Mouse (Mus musculus): ENCODE results near the gene Slc9a9. TPM values are rescaled to one million over a fixed set of nuclear protein-coding genes. Genes with fewer than 3 reads are reported as not detected.
"Not testable (repeated sequence)": the region's sequence is repeated elsewhere in the genome, so short reads cannot be mapped to it uniquely, and the experiment has no call there.

Gene Slc9a9
- 2.5 and 6.5 TPM in 2 replicates for polyA plus RNA-seq (2011; ENCODE audit: insufficient read depth, insufficient read length, low replicate concordance, missing spikeins)

GRCm38 (mm10) chr9:94669791-94670577, at the start of gene Slc9a9:
TSS of gene Slc9a9 (plus strand) at chr9:94669909.
- peak within 1 kb of the TSS; percentile 74; the same call in 1 of the 2 replicates for H3K27ac ChIP-seq (ENCODE audit: control insufficient read depth, insufficient read depth, low read depth, low read length, poor library complexity)
- H3K4me1 ChIP-seq (ENCODE audit: control insufficient read depth, insufficient read depth, low read length): peaks cover 3% of the 10 kb centered on the region; the same call in 1 of the 2 replicates
- H3K4me3 ChIP-seq (replicated peaks; ENCODE audit: control insufficient read depth, low read depth, low read length): peak within 1 kb of the TSS; percentile 89
- under 1% methylated on average over 23 of the region's 23 CpGs for WGBS
- no peak for TF ChIP-seq POLR2A (IDR thresholded peaks at IDR 0.05; ENCODE audit: borderline replicate concordance, control insufficient read depth, low read depth, low read length)
- TF ChIP-seq CTCF (IDR thresholded peaks at IDR 0.05; ENCODE audit: control insufficient read depth, insufficient read depth, low read length): no peak

GRCm38 (mm10) chr9:94620342-94620741, 49.4 kb upstream of the Slc9a9 start:
- WGBS: 74% methylated on average over 6 of the region's 6 CpGs
- TF ChIP-seq POLR2A (IDR thresholded peaks at IDR 0.05; ENCODE audit: borderline replicate concordance, control insufficient read depth, low read depth, low read length): no peak
- no peak for TF ChIP-seq CTCF (IDR thresholded peaks at IDR 0.05; ENCODE audit: control insufficient read depth, insufficient read depth, low read length)
- H3K4me3 ChIP-seq (replicated peaks; ENCODE audit: control insufficient read depth, low read depth, low read length): no peak overlapping the region
- H3K27ac ChIP-seq (ENCODE audit: control insufficient read depth, insufficient read depth, low read depth, low read length, poor library complexity): no peak overlapping the region
- H3K4me1 ChIP-seq (ENCODE audit: control insufficient read depth, insufficient read depth, low read length): no peaks in the 10 kb centered on the region

GRCm38 (mm10) chr9:94620846-94621245, 48.9 kb upstream of the Slc9a9 start:
- H3K27ac ChIP-seq (ENCODE audit: control insufficient read depth, insufficient read depth, low read depth, low read length, poor library complexity): no peak overlapping the region
- 76% methylated on average over 10 of the region's 10 CpGs for WGBS
- no peak overlapping the region for H3K4me3 ChIP-seq (replicated peaks; ENCODE audit: control insufficient read depth, low read depth, low read length)
- TF ChIP-seq POLR2A (IDR thresholded peaks at IDR 0.05; ENCODE audit: borderline replicate concordance, control insufficient read depth, low read depth, low read length): no peak
- no peak for TF ChIP-seq CTCF (IDR thresholded peaks at IDR 0.05; ENCODE audit: control insufficient read depth, insufficient read depth, low read length)
- no peaks in the 10 kb centered on the region for H3K4me1 ChIP-seq (ENCODE audit: control insufficient read depth, insufficient read depth, low read length)

- H3K27ac ChIP-seq (ENCODE audit: control insufficient read depth, insufficient read depth, low read depth, low read length, poor library complexity): no peak overlapping the region
- H3K4me1 ChIP-seq (ENCODE audit: control insufficient read depth, insufficient read depth, low read length): no peaks in the 10 kb centered on the region
- TF ChIP-seq POLR2A (IDR thresholded peaks at IDR 0.05; ENCODE audit: borderline replicate concordance, control insufficient read depth, low read depth, low read length): no peak
- TF ChIP-seq CTCF (IDR thresholded peaks at IDR 0.05; ENCODE audit: control insufficient read depth, insufficient read depth, low read length): no peak
- WGBS: 30% methylated on average over 2 of the region's 2 CpGs
- no peak overlapping the region for H3K4me3 ChIP-seq (replicated peaks; ENCODE audit: control insufficient read depth, low read depth, low read length)
These were observed 47.8 kb upstream of the Slc9a9 start for GRCm38 (mm10) chr9:94621902-94622301.

GRCm38 (mm10) chr9:94626737-94627136, 43.0 kb upstream of the Slc9a9 start:
- TF ChIP-seq CTCF (IDR thresholded peaks at IDR 0.05; ENCODE audit: control insufficient read depth, insufficient read depth, low read length) (no peak), POLR2A (IDR thresholded peaks at IDR 0.05; ENCODE audit: borderline replicate concordance, control insufficient read depth, low read depth, low read length) (no peak)
- WGBS: 85% methylated on average over 3 of the region's 3 CpGs
- Histone ChIP-seq H3K4me1 (ENCODE audit: control insufficient read depth, insufficient read depth, low read length) (no peaks in the 10 kb centered on the region), H3K27ac (ENCODE audit: control insufficient read depth, insufficient read depth, low read depth, low read length, poor library complexity) (no peak overlapping the region), H3K4me3 (replicated peaks; ENCODE audit: control insufficient read depth, low read depth, low read length) (no peak overlapping the region)

- 77% methylated on average over 3 of the region's 3 CpGs for WGBS
- TF ChIP-seq CTCF (IDR thresholded peaks at IDR 0.05; ENCODE audit: control insufficient read depth, insufficient read depth, low read length) (no peak), POLR2A (IDR thresholded peaks at IDR 0.05; ENCODE audit: borderline replicate concordance, control insufficient read depth, low read depth, low read length) (no peak)
These were observed 40.8 kb upstream of the Slc9a9 start for GRCm38 (mm10) chr9:94628948-94629347.

GRCm38 (mm10) chr9:94634275-94634674, 35.4 kb upstream of the Slc9a9 start:
- not testable (repeated sequence) for H3K4me1 ChIP-seq (ENCODE audit: control insufficient read depth, insufficient read depth, low read length); H3K27ac ChIP-seq (ENCODE audit: control insufficient read depth, insufficient read depth, low read depth, low read length, poor library complexity); H3K4me3 ChIP-seq (replicated peaks; ENCODE audit: control insufficient read depth, low read depth, low read length)
- 92% methylated on average over 4 of the region's 4 CpGs for WGBS

More at GRCm38 (mm10) chr9:94628948-94629347, 40.8 kb upstream of the Slc9a9 start:
- Histone ChIP-seq H3K4me1 (ENCODE audit: control insufficient read depth, insufficient read depth, low read length) (no peaks in the 10 kb centered on the region), H3K4me3 (replicated peaks; ENCODE audit: control insufficient read depth, low read depth, low read length) (no peak overlapping the region), H3K27ac (ENCODE audit: control insufficient read depth, insufficient read depth, low read depth, low read length, poor library complexity) (no peak overlapping the region)

- no peak overlapping the region for H3K4me3 ChIP-seq (replicated peaks; ENCODE audit: control insufficient read depth, low read depth, low read length)
- 31% methylated on average over 6 of the region's 6 CpGs for WGBS
- no peak for TF ChIP-seq POLR2A (IDR thresholded peaks at IDR 0.05; ENCODE audit: borderline replicate concordance, control insufficient read depth, low read depth, low read length)
- no peak overlapping the region for H3K27ac ChIP-seq (ENCODE audit: control insufficient read depth, insufficient read depth, low read depth, low read length, poor library complexity)
- H3K4me1 ChIP-seq (ENCODE audit: control insufficient read depth, insufficient read depth, low read length): no peaks in the 10 kb centered on the region
These were observed 24.1 kb upstream of the Slc9a9 start for GRCm38 (mm10) chr9:94645631-94646030.

- TF ChIP-seq POLR2A (IDR thresholded peaks at IDR 0.05; ENCODE audit: borderline replicate concordance, control insufficient read depth, low read depth, low read length): no peak
- TF ChIP-seq CTCF (IDR thresholded peaks at IDR 0.05; ENCODE audit: control insufficient read depth, insufficient read depth, low read length): no peak
- Histone ChIP-seq H3K4me1 (ENCODE audit: control insufficient read depth, insufficient read depth, low read length) (no peaks in the 10 kb centered on the region), H3K4me3 (replicated peaks; ENCODE audit: control insufficient read depth, low read depth, low read length) (no peak overlapping the region), H3K27ac (ENCODE audit: control insufficient read depth, insufficient read depth, low read depth, low read length, poor library complexity) (no peak overlapping the region)
- WGBS: 33% methylated on average over 4 of the region's 4 CpGs
These were observed 22.3 kb upstream of the Slc9a9 start for GRCm38 (mm10) chr9:94647425-94647824.

Data from bone marrow, adult 2 months (tissue).